Mouse (Mus musculus) limb, embryonic 14.5 days (tissue): ENCODE results near the gene Sox1. TPM values are rescaled to one million over a fixed set of nuclear protein-coding genes. Genes with fewer than 3 reads are reported as not detected.

Source experiments
- ATAC-seq: fragments of 200-750 bp; cut with Nextera tagmentation; 2 replicates; pipeline ENCODE4 v1.8.0; 2017; ENCODE audit warnings: low read depth, moderate number of reproducible peaks, moderate TSS enrichment; ENCODE audit not compliant: low FRiP score
- DNase-seq: peaks from one replicate; pipeline ENCODE4 v3.0.0-alpha.2; 2015; ENCODE audit warnings: low spot score
- H3K27ac ChIP-seq: fragments of 300-500 bp; sonication (generic); replicated peaks from 2 replicates; pipeline ENCODE4 v1.5.1; 2014; ENCODE audit warnings: low read depth, mild to moderate bottlenecking, low read length, moderate library complexity, mixed read lengths
- H3K27me3 ChIP-seq: fragments of 300-500 bp; sonication (generic); 2 replicates; pipeline ENCODE4 v1.6.1; 2014; ENCODE audit warnings: low read length, mixed read lengths; ENCODE audit not compliant: control insufficient read depth, insufficient read depth
- H3K36me3 ChIP-seq: fragments of 300-500 bp; sonication (generic); 2 replicates; pipeline ENCODE4 v1.6.1; 2014; ENCODE audit warnings: mild to moderate bottlenecking, low read length, moderate library complexity, mixed read lengths; ENCODE audit not compliant: control insufficient read depth, insufficient read depth
- H3K4me1 ChIP-seq: fragments of 300-500 bp; sonication (generic); 2 replicates; pipeline ENCODE4 v1.6.1; 2014; ENCODE audit warnings: antibody characterized with exemption, low read length, mixed read lengths; ENCODE audit not compliant: control insufficient read depth, insufficient read depth
- H3K4me2 ChIP-seq: fragments of 300-500 bp; sonication (generic); replicated peaks from 2 replicates; pipeline ENCODE4 v1.6.1; 2014; ENCODE audit warnings: low read depth, mild to moderate bottlenecking, low read length, moderate library complexity; ENCODE audit not compliant: severe bottlenecking
- H3K4me3 ChIP-seq: fragments of 300-500 bp; sonication (generic); replicated peaks from 2 replicates; pipeline ENCODE4 v1.5.1; 2014; ENCODE audit warnings: low read length
- H3K9ac ChIP-seq: fragments of 300-500 bp; sonication (generic); 2 replicates; pipeline ENCODE4 v1.6.1; 2014; ENCODE audit warnings: mild to moderate bottlenecking, low read depth, low read length, moderate library complexity; ENCODE audit not compliant: severe bottlenecking
- H3K9me3 ChIP-seq: fragments of 300-500 bp; sonication (generic); 2 replicates; pipeline ENCODE4 v1.6.1; 2016; ENCODE audit warnings: low read length; ENCODE audit not compliant: control insufficient read depth
- POLR2A ChIP-seq: fragments of 200-500 bp; IDR thresholded peaks from 2 replicates; pipeline ENCODE4 v1.8.0; 2012; ENCODE audit warnings: inconsistent platforms, mild to moderate bottlenecking, moderate library complexity, borderline replicate concordance; ENCODE audit not compliant: insufficient read depth, insufficient read length; ENCODE audit errors: extremely low read depth
- WGBS: fragments of 180-500 bp; shearing (Covaris S2); extraction: QIAGEN DNeasy Blood & Tissue Kit; methylation state at CpG from one replicate; pipeline ENCODE4 v1.1.7; 2014; 5-methylcytosine and 5-hydroxymethylcytosine counted together
- microRNA-seq: library from miRNA; unstranded; fragments of <30 nt; microRNA quantifications from one replicate; pipeline ENCODE4, GENCODE M21; 2016
- polyA plus RNA-seq, 2 experiments: library from polyadenylated mRNA; depleted of rRNA in 1 of 2; stranded (reverse) in 1 of 2; unstranded in 1 of 2; fragments of >200 nt; fragmentation: Nextera tagmentation in 1 of 2; extraction: Ambion mirVana in 1 of 2; gene quantifications; 2 replicates each; pipeline versions ENCODE4 v1.2.1 to v1.2.3; 2012 to 2014

The Sox1 gene
- polyA plus RNA-seq, 2 experiments, result 0.13 TPM; not detected in 1

DNA sequence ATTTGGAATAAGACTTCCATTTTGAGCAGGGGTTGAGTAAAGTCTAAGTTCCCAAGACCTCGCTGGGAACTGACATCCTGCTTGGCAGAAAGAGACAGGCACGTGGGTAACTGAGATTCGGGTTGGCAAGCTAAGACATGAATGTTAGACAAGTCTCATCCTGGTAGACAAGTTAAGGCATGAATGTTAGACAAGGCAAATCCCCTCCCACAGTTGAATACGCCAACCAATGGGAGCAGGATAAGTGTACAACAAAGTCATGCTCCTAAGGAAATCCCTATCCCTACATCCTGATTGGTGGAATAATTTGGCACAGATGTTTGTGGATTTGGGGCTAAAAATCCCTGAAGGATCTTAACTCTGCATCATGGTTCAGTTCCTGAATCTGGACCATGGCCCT, 45.9 kb downstream of the Sox1 start:
- Histone ChIP-seq H3K4me3 (no peak overlapping the region), H3K4me1 (no peaks in the 10 kb centered on the region), H3K27me3 (peaks cover 14% of the 10 kb centered on the region), H3K9me3 (no peaks in the 10 kb centered on the region), H3K9ac (no peak overlapping the region), H3K27ac (no peak overlapping the region), H3K4me2 (no peak overlapping the region), H3K36me3 (no peaks in the 10 kb centered on the region)
- ATAC-seq (no peak), DNase-seq (no peak)
- TF ChIP-seq POLR2A, result no peak
- 89% methylated on average over 4 of the region's 4 CpGs for WGBS

DNA sequence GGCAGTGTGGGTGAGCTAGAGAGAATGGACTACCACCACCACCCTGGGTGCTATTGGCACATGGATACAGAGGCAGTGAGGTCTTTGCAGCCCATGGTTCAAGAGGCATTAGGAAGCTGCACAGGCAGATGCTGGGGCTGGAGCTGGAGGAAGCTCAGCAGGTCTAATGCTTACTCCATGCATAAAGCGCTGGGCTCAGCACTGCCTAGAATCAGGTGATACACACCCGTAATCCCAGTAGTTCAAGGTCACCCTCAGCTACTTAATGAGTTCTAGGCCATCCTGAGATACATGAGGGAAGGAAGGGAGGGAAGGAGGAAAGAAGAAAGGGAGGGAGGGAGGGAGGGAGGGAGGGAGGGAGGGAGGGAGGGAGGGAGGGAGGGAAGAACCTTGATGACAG, 50.2 kb downstream of the Sox1 start:
- ATAC-seq (no peak), DNase-seq (no peak)
- no peaks in the 10 kb centered on the region for H3K4me1 ChIP-seq
- 57% methylated on average over 2 of the region's 2 CpGs for WGBS
- no peak overlapping the region for H3K27ac ChIP-seq
- H3K4me3 ChIP-seq, result no peak overlapping the region
- no peaks in the 10 kb centered on the region for H3K36me3 ChIP-seq
- TF ChIP-seq POLR2A, result no peak
- H3K27me3 ChIP-seq, result peaks cover 35% of the 10 kb centered on the region
- H3K9ac ChIP-seq, result no peak overlapping the region
- no peak overlapping the region for H3K4me2 ChIP-seq
- H3K9me3 ChIP-seq, result no peaks in the 10 kb centered on the region

DNA sequence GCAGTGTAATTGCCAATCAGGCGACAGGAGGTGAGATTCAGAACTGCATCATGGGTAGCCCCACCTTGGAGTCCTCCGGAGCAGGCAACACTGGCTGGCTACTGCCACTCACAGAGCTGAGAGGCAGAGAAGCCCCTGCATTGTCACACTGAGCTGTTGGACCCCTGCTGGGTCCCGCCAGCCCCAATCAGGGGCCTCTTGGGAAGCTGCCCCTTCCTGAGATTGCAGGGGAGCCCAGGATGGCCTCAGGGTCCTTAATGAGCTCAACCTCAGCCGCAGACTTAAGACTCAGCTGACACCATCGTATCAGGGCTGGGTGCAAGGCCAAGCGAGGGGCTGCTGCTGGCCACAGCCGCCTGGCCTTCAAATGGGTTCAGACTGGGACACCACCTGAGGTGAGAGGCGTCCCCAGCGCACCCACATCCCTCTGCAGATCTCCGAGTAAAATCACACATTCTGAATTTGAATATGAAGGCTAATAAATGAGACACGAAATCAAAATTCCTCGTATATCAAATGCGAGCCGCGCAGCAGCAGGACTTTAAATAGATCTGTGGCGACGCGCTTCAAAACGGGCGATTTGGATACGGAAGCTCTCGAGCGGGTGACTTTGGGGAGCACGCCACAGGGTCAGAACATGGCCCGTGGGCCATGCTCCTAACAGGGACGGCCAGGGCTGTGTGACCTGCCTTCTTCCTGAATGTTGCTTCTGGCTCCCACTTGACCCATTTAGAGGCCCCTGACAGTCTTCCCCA, 51.0 kb downstream of the Sox1 start:
- Histone ChIP-seq H3K27me3 (peaks cover 35% of the 10 kb centered on the region), H3K4me1 (no peaks in the 10 kb centered on the region), H3K4me3 (0 out of 2 replicates have a peak overlapping the region, but pooled peaks have one; percentile 7), H3K9ac (no peak overlapping the region), H3K9me3 (no peaks in the 10 kb centered on the region), H3K4me2 (0 out of 2 replicates have a peak overlapping the region, but pooled peaks have one; percentile 15), H3K36me3 (no peaks in the 10 kb centered on the region), H3K27ac (no peak overlapping the region)
- ATAC-seq (no peak), DNase-seq (no peak)
- no peak for TF ChIP-seq POLR2A
- 1% methylated on average over 26 of the region's 26 CpGs for WGBS

Small RNA genes within 50 kb of the gene (microRNA-seq; reads per million reads assigned to microRNA genes)
- not detected for gene Gm25239

Other genes starting within 250 kb of the Sox1 start
- gene A230072I06Rik, start 116.5 kb upstream of the Sox1 start, polyA plus RNA-seq (2012; rRNA removed), result not detected in 2 replicates
- not detected in 2 replicates for gene A230072I06Rik, start 116.5 kb upstream of the Sox1 start, polyA plus RNA-seq (2014; fragmentation: Nextera tagmentation; extraction: Ambion mirVana)
- gene Spaca7, start 177.7 kb downstream of the Sox1 start, polyA plus RNA-seq (2012; rRNA removed), result not detected in 2 replicates
- gene Spaca7, start 177.7 kb downstream of the Sox1 start, polyA plus RNA-seq (2014; fragmentation: Nextera tagmentation; extraction: Ambion mirVana), result not detected in 2 replicates